Comparison of ENCODE assay signal across 15 mouse cellular contexts in genomic region chr12:117699950-117700665, GRCm38 (mm10).
DNase-seq lines count a peak whose midpoint lies in the region; ATAC-seq lines count a peak whose summit lies in the region.
"Had no signal": no experiment of that assay in that cellular context is flagged by ENCODE, and none has a peak within 500 bp of the region (broad histone marks: within the 10 kb centered on the region; RNA-seq: fewer than 3 reads in every experiment).

No protein-coding gene starts in this region.

- H3K9me3 ChIP-seq in hindbrain, embryonic 13.5 days: no peaks in the 10 kb centered on the region
- H3K9me3 ChIP-seq in hindbrain, embryonic 10.5 days: no peaks in the 10 kb centered on the region
- H3K9me3 ChIP-seq in neural tube, embryonic 13.5 days: no peaks in the 10 kb centered on the region
- no peaks in the 10 kb centered on the region for H3K9me3 ChIP-seq in neural tube, embryonic 15.5 days (replicated peaks)
- H3K9me3 ChIP-seq in hindbrain, embryonic 15.5 days: no peaks in the 10 kb centered on the region
- H3K9me3 ChIP-seq: embryonic facial prominence, embryonic 13.5 days; liver, embryonic 13.5 days; neural tube, embryonic 12.5 days had no signal

- H3K27ac ChIP-seq in hindbrain, embryonic 13.5 days: peak overlapping the region; percentile 62
- H3K27ac ChIP-seq in hindbrain, embryonic 10.5 days: no peak overlapping the region
- 0 out of 2 replicates have a peak overlapping the region, but pooled peaks have one; percentile 18 for H3K27ac ChIP-seq in neural tube, embryonic 13.5 days (replicated peaks)
- H3K27ac ChIP-seq in neural tube, embryonic 15.5 days (replicated peaks): no peak overlapping the region
- 0 out of 2 replicates have a peak overlapping the region, but pooled peaks have one; percentile 11 for H3K27ac ChIP-seq in hindbrain, embryonic 15.5 days (replicated peaks)
- H3K27ac ChIP-seq: embryonic facial prominence, embryonic 13.5 days; kidney, postnatal 0 days; liver, embryonic 13.5 days; neural tube, embryonic 12.5 days had no signal

- no peak for ATAC-seq in hindbrain, embryonic 13.5 days (ENCODE audit: low FRiP score)
- 0 out of 2 replicates have a peak, but pooled peaks have one; percentile 50 for ATAC-seq in neural tube, embryonic 13.5 days (ENCODE audit: low read depth)
- ATAC-seq in neural tube, embryonic 15.5 days (ENCODE audit: low FRiP score): no peak
- ATAC-seq in hindbrain, embryonic 15.5 days (ENCODE audit: low FRiP score, low read depth): peak; percentile 59; the same call in 1 of the 2 replicates
- 0 out of 2 replicates have a peak, but pooled peaks have one; percentile 48 for ATAC-seq in megakaryocyte progenitor cell, adult 5-6 weeks (replicated peaks; ENCODE audit: poor library complexity)

- H3K4me1 ChIP-seq in hindbrain, embryonic 13.5 days (replicated peaks): peaks cover 52% of the 10 kb centered on the region
- peaks cover 3% of the 10 kb centered on the region; the same call in 1 of the 2 replicates for H3K4me1 ChIP-seq in hindbrain, embryonic 10.5 days (replicated peaks)
- peaks cover 60% of the 10 kb centered on the region for H3K4me1 ChIP-seq in neural tube, embryonic 13.5 days (replicated peaks)
- H3K4me1 ChIP-seq in neural tube, embryonic 15.5 days: peaks cover 20% of the 10 kb centered on the region; the same call in 1 of the 2 replicates
- H3K4me1 ChIP-seq in hindbrain, embryonic 15.5 days (replicated peaks): peaks cover 56% of the 10 kb centered on the region
- H3K4me1 ChIP-seq: liver, embryonic 13.5 days had no signal

- no peaks in the 10 kb centered on the region for H3K27me3 ChIP-seq in hindbrain, embryonic 13.5 days
- H3K27me3 ChIP-seq in hindbrain, embryonic 10.5 days (ENCODE audit: insufficient read depth, poor library complexity, severe bottlenecking): no peaks in the 10 kb centered on the region
- no peaks in the 10 kb centered on the region; the same call in 1 of the 2 replicates for H3K27me3 ChIP-seq in neural tube, embryonic 13.5 days
- no peaks in the 10 kb centered on the region for H3K27me3 ChIP-seq in neural tube, embryonic 15.5 days (replicated peaks)
- no peaks in the 10 kb centered on the region for H3K27me3 ChIP-seq in hindbrain, embryonic 15.5 days
- H3K27me3 ChIP-seq: CH12.LX; embryonic facial prominence, embryonic 13.5 days; liver, embryonic 13.5 days; neural tube, embryonic 12.5 days had no signal

- no peak overlapping the region for H3K4me3 ChIP-seq in hindbrain, embryonic 13.5 days
- no peak overlapping the region for H3K4me3 ChIP-seq in hindbrain, embryonic 10.5 days
- no peak overlapping the region for H3K4me3 ChIP-seq in neural tube, embryonic 13.5 days
- H3K4me3 ChIP-seq in neural tube, embryonic 15.5 days (replicated peaks): no peak overlapping the region
- H3K4me3 ChIP-seq in hindbrain, embryonic 15.5 days: no peak overlapping the region
- H3K4me3 ChIP-seq: embryonic facial prominence, embryonic 13.5 days; liver, embryonic 13.5 days; neural tube, embryonic 12.5 days had no signal

- H3K4me2 ChIP-seq in hindbrain, embryonic 13.5 days: no peak overlapping the region
- no peak overlapping the region for H3K4me2 ChIP-seq in neural tube, embryonic 13.5 days
- H3K4me2 ChIP-seq in neural tube, embryonic 15.5 days: no peak overlapping the region
- H3K4me2 ChIP-seq in hindbrain, embryonic 15.5 days: no peak overlapping the region
- H3K4me2 ChIP-seq: embryonic facial prominence, embryonic 13.5 days; liver, embryonic 13.5 days; neural tube, embryonic 12.5 days had no signal

- H3K9ac ChIP-seq in hindbrain, embryonic 13.5 days: no peak overlapping the region; the same call in 1 of the 2 replicates
- no peak overlapping the region for H3K9ac ChIP-seq in neural tube, embryonic 13.5 days
- H3K9ac ChIP-seq in neural tube, embryonic 15.5 days (replicated peaks): no peak overlapping the region
- H3K9ac ChIP-seq in hindbrain, embryonic 15.5 days: no peak overlapping the region
- H3K9ac ChIP-seq: embryonic facial prominence, embryonic 13.5 days; liver, embryonic 13.5 days; neural tube, embryonic 12.5 days had no signal

- no peak for DNase-seq in hindbrain, embryonic 10.5 days (ENCODE audit: low spot score)
- DNase-seq in left cerebral cortex, adult 9 months (ENCODE audit: low spot score in 2 of 2): no peak
- DNase-seq in layer of hippocampus, postnatal 10 days (ENCODE audit: low spot score in 2 of 2): no peak
- DNase-seq: cerebellum, postnatal 25 days; liver, embryonic 13.5 days; right cerebral cortex, adult 18-20 months had no signal

- H3K36me3 ChIP-seq in hindbrain, embryonic 13.5 days: no peaks in the 10 kb centered on the region
- no peaks in the 10 kb centered on the region for H3K36me3 ChIP-seq in hindbrain, embryonic 10.5 days
- H3K36me3 ChIP-seq in neural tube, embryonic 13.5 days: no peaks in the 10 kb centered on the region
- H3K36me3 ChIP-seq in neural tube, embryonic 15.5 days: no peaks in the 10 kb centered on the region
- no peaks in the 10 kb centered on the region for H3K36me3 ChIP-seq in hindbrain, embryonic 15.5 days
- H3K36me3 ChIP-seq: embryonic facial prominence, embryonic 13.5 days; liver, embryonic 13.5 days; neural tube, embryonic 12.5 days had no signal

- 83% methylated on average over 3 of the region's 3 CpGs for WGBS in hindbrain, embryonic 13.5 days
- WGBS in hindbrain, embryonic 10.5 days: 83% methylated on average over 3 of the region's 3 CpGs
- WGBS in neural tube, embryonic 13.5 days: 93% methylated on average over 3 of the region's 3 CpGs
- 86% methylated on average over 3 of the region's 3 CpGs for WGBS in neural tube, embryonic 15.5 days
- 90% methylated on average over 3 of the region's 3 CpGs for WGBS in hindbrain, embryonic 15.5 days

Comparison
In these comparisons a context has a peak if more than half of its experiments do, and no peak if none do; other contexts are left out.
1. ATAC-seq: peak in neural tube, embryonic 13.5 days (single experiment), hindbrain, embryonic 15.5 days (single experiment) and megakaryocyte progenitor cell, adult 5-6 weeks (single experiment); none in hindbrain, embryonic 13.5 days (single experiment) and neural tube, embryonic 15.5 days (single experiment).
2. H3K27ac ChIP-seq: peak in hindbrain, embryonic 13.5 days (single experiment), neural tube, embryonic 13.5 days (single experiment) and hindbrain, embryonic 15.5 days (single experiment); none in hindbrain, embryonic 10.5 days (single experiment) and neural tube, embryonic 15.5 days (single experiment).